Mouse (Mus musculus) midbrain, embryonic 16.5 days (tissue): ENCODE measurements around the gene Gm43518. TPM values are rescaled to one million over a fixed set of nuclear protein-coding genes. Genes with fewer than 3 reads are reported as not detected.

ENCODE experiments used
- ATAC-seq: fragments of 200-750 bp; cut with Nextera tagmentation; 2 replicates; pipeline ENCODE4 v1.8.0; 2017; ENCODE audit warnings: moderate TSS enrichment
- H3K27ac ChIP-seq: fragments of 300-500 bp; sonication (generic); 2 replicates; pipeline ENCODE4 v1.5.1; 2014; ENCODE audit warnings: mild to moderate bottlenecking, low read length, mixed read lengths
- H3K27me3 ChIP-seq: fragments of 300-500 bp; sonication (generic); 2 replicates; pipeline ENCODE4 v1.6.1; 2014; ENCODE audit warnings: low read depth, low read length, mixed read lengths; ENCODE audit not compliant: control insufficient read depth, insufficient read depth
- H3K36me3 ChIP-seq: fragments of 300-500 bp; sonication (generic); 2 replicates; pipeline ENCODE4 v1.6.1; 2014; ENCODE audit warnings: mild to moderate bottlenecking, low read length, moderate library complexity, mixed read lengths; ENCODE audit not compliant: control insufficient read depth, insufficient read depth
- H3K4me1 ChIP-seq: fragments of 300-500 bp; sonication (generic); 2 replicates; pipeline ENCODE4 v1.6.1; 2014; ENCODE audit warnings: mild to moderate bottlenecking, low read length, mixed read lengths; ENCODE audit not compliant: control insufficient read depth, insufficient read depth
- H3K4me2 ChIP-seq: fragments of 300-500 bp; sonication (generic); 2 replicates; pipeline ENCODE4 v1.6.1; 2014; ENCODE audit warnings: mild to moderate bottlenecking, low read length, mixed read lengths
- H3K4me3 ChIP-seq: fragments of 300-500 bp; sonication (generic); 2 replicates; pipeline ENCODE4 v1.5.1; 2014; ENCODE audit warnings: low read depth, mild to moderate bottlenecking, low read length, moderate library complexity, mixed read lengths
- H3K9ac ChIP-seq: fragments of 300-500 bp; sonication (generic); 2 replicates; pipeline ENCODE4 v1.6.1; 2014; ENCODE audit warnings: low read depth, low read length, mixed read lengths
- H3K9me3 ChIP-seq: fragments of 300-500 bp; sonication (generic); replicated peaks from 2 replicates; pipeline ENCODE4 v1.6.1; 2014; ENCODE audit warnings: mild to moderate bottlenecking, low read length, mixed read lengths; ENCODE audit not compliant: control insufficient read depth, poor library complexity, severe bottlenecking
- WGBS: fragments of 180-500 bp; shearing (Covaris S2); extraction: QIAGEN DNeasy Blood & Tissue Kit; methylation state at CpG from one replicate; pipeline ENCODE4 v1.1.7; 2014; 5-methylcytosine and 5-hydroxymethylcytosine counted together
- polyA plus RNA-seq: library from polyadenylated mRNA; unstranded; fragments of >200 nt; fragmentation: Nextera tagmentation; extraction: Ambion mirVana; gene quantifications from 2 replicates; pipeline ENCODE4 v1.2.1, GENCODE M21; 2015

Gene Gm43518
- polyA plus RNA-seq, 1 experiment from 2014 or later = 3.6 TPM

DNA sequence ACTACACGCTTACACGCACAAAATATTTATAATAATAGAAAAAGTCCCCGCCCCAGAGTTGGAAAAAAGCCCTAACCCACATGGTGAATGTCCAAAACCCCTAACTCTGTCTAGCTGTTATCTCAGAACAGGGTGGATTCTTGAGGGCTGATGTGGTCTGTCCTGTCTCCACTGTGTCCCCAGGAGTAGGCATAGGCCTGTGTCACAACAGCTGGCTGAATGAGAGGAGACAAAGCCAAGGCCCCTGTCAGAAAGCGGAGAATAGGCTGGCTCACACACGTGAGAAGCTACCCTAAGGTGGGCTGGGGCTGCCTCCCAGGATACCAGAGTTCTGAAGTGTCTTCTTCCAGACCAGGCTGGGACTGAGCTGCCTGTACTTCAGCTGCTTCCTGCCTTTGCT lies 50.9 kb downstream of the Gm43518 start:
- Histone ChIP-seq H3K4me3 (no peak overlapping the region), H3K9me3 (no peaks in the 10 kb centered on the region), H3K9ac (no peak overlapping the region), H3K4me2 (no peak overlapping the region), H3K4me1 (peaks cover 13% of the 10 kb centered on the region), H3K27ac (no peak overlapping the region), H3K36me3 (no peaks in the 10 kb centered on the region), H3K27me3 (no peaks in the 10 kb centered on the region)
- WGBS = 81% methylated on average over 5 of the region's 5 CpGs
- ATAC-seq = no peak

- Histone ChIP-seq H3K9me3 (no peaks in the 10 kb centered on the region), H3K4me3 (no peak overlapping the region), H3K4me2 (no peak overlapping the region), H3K27me3 (no peaks in the 10 kb centered on the region), H3K27ac (no peak overlapping the region), H3K36me3 (no peaks in the 10 kb centered on the region), H3K9ac (no peak overlapping the region), H3K4me1 (peaks cover 11% of the 10 kb centered on the region)
- 68% methylated on average over 18 of the region's 18 CpGs for WGBS
- ATAC-seq = no peak
Measured at GRCm38 (mm10) chr5:123979221-123979979, 52.2 kb downstream of the Gm43518 start.

GRCm38 (mm10) chr5:123979980-123980369 lies 52.8 kb downstream of the Gm43518 start:
- H3K27me3 ChIP-seq = no peaks in the 10 kb centered on the region
- no peaks in the 10 kb centered on the region for H3K36me3 ChIP-seq
- H3K27ac ChIP-seq = no peak overlapping the region
- peaks cover 5% of the 10 kb centered on the region for H3K4me1 ChIP-seq
- no peaks in the 10 kb centered on the region for H3K9me3 ChIP-seq
- ATAC-seq = no peak
- H3K9ac ChIP-seq = no peak overlapping the region
- 63% methylated on average over 4 of the region's 4 CpGs for WGBS
- no peak overlapping the region for H3K4me3 ChIP-seq
- H3K4me2 ChIP-seq = no peak overlapping the region

DNA sequence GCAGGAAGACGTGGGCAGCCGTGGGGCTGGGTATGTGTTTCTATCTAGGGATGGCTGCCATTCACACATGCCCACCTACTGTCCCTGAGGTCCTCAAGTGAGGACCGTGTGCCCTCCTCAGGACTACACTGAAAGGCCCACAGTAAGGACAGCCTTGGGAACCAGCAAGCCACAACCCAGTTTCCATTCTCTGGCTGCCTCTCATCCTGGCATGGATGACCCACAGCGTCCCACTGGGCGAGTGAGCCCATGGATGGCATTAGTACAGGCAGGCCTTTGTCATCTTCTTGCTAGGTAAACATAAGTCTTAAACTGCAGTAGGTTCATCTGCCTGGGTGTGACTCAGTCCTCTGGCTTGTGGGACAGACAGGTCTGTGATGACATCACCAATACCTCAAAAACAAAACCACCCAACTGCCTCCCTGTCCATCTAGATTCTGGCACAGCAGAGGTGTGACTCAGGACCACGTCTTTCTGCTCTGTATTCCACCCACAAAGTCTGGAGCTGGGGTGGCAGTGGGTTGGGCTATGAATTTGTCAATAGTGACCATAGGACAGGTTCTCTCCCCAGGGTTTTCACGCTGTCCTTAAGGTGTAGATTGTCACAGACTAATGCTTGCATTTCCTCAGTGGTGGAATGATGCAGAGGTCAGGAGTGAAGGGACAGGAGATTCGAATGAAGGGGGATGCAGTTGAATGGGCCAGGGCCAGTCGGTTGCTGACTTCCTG lies 53.5 kb downstream of the Gm43518 start:
- Histone ChIP-seq H3K36me3 (no peaks in the 10 kb centered on the region), H3K9me3 (no peaks in the 10 kb centered on the region), H3K9ac (no peak overlapping the region), H3K27me3 (no peaks in the 10 kb centered on the region), H3K4me1 (no peaks in the 10 kb centered on the region), H3K4me3 (no peak overlapping the region), H3K27ac (no peak overlapping the region), H3K4me2 (no peak overlapping the region)
- whole genome bisulfite sequencing = 88% methylated on average over 9 of the region's 9 CpGs
- ATAC-seq = no peak

DNA sequence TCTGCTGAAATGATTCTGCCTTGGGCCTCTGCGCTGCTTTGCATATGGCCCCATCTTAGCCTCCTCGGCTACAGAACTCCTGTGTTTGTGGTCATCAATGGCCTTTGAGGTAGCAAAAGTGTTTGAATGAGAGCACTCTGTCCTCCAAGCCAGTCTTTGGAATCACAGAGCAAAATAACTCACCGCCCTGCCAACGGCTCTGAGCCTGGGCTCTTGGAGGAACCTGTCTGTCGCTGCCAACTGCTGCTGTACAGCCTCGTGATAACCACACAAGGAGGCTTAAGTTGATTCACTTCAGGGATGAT lies 54.0 kb downstream of the Gm43518 start:
- Histone ChIP-seq H3K27ac (no peak overlapping the region), H3K4me1 (no peaks in the 10 kb centered on the region)

GRCm38 (mm10) chr5:123982838-123983237 lies 55.6 kb downstream of the Gm43518 start:
- no peak overlapping the region for H3K4me2 ChIP-seq
- no peak overlapping the region for H3K27ac ChIP-seq
- no peaks in the 10 kb centered on the region for H3K36me3 ChIP-seq
- WGBS = 77% methylated on average over 11 of the region's 11 CpGs
- no peaks in the 10 kb centered on the region for H3K4me1 ChIP-seq
- H3K9me3 ChIP-seq = no peaks in the 10 kb centered on the region
- H3K27me3 ChIP-seq = no peaks in the 10 kb centered on the region
- ATAC-seq = no peak
- no peak overlapping the region for H3K9ac ChIP-seq
- H3K4me3 ChIP-seq = no peak overlapping the region

More for the DNA sequence above, 54.0 kb downstream of the Gm43518 start:
- H3K4me3 ChIP-seq = no peak overlapping the region
- ATAC-seq = no peak
- H3K9ac ChIP-seq = no peak overlapping the region
- H3K9me3 ChIP-seq = no peaks in the 10 kb centered on the region
- no peaks in the 10 kb centered on the region for H3K27me3 ChIP-seq
- WGBS = 80% methylated on average over 6 of the region's 6 CpGs
- no peak overlapping the region for H3K4me2 ChIP-seq
- H3K36me3 ChIP-seq = no peaks in the 10 kb centered on the region

DNA sequence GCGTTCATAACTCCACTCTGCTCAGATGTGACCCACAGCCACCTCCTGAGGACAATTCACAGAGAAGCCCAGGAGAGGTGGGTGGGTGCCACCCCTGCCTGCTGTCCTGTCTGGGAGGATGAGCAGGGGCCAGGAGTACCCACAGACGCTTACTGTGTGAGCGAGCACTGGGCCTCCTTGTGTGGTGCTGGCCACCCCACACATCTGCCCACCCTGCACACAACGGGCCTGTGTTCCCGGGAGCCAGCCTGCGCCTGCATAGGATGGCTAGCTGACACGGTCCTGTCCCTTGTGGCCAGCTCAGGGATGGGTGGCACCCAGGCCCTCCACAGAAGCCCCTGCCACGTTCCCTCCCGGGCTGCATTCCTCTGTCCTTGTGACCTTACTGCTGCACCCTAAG lies 58.2 kb downstream of the Gm43518 start:
- H3K4me3 ChIP-seq = no peak overlapping the region
- 83% methylated on average over 9 of the region's 9 CpGs for WGBS
- H3K27ac ChIP-seq = no peak overlapping the region
- H3K9ac ChIP-seq = no peak overlapping the region
- no peaks in the 10 kb centered on the region; the same call in 1 of the 2 replicates for H3K4me1 ChIP-seq
- H3K27me3 ChIP-seq = no peaks in the 10 kb centered on the region
- H3K36me3 ChIP-seq = no peaks in the 10 kb centered on the region
- ATAC-seq = no peak
- no peaks in the 10 kb centered on the region for H3K9me3 ChIP-seq
- H3K4me2 ChIP-seq = no peak overlapping the region

DNA sequence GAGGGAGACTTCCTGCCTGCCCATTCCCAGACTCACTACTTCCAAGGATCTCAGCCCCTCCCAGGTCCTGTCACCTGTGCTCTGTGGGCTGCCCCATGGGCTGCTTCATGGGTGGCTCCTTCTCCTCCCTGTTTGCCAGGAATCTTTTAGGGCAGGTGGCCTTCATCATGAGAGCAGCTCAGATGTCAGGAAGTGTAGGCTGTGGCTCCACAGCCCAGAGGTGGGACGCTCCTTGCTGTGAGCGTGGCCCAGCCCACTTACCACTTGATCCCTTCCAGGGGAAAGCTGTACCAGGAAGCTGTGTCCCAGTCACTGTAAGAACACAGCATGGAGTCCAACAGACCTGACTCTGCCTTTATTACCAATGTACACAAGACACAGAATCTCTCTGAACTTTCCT lies 59.7 kb downstream of the Gm43518 start:
- WGBS = 89% methylated on average over 2 of the region's 2 CpGs
- Histone ChIP-seq H3K4me3 (no peak overlapping the region), H3K4me1 (no peaks in the 10 kb centered on the region; the same call in 1 of the 2 replicates), H3K9ac (no peak overlapping the region), H3K27me3 (no peaks in the 10 kb centered on the region), H3K36me3 (peaks cover under 1% of the 10 kb centered on the region; the same call in 1 of the 2 replicates), H3K9me3 (no peaks in the 10 kb centered on the region), H3K27ac (no peak overlapping the region), H3K4me2 (no peak overlapping the region)
- no peak for ATAC-seq

GRCm38 (mm10) chr5:123987511-123987910 lies 60.3 kb downstream of the Gm43518 start:
- 85% methylated on average over 4 of the region's 4 CpGs for WGBS
- no peak overlapping the region for H3K27ac ChIP-seq
- H3K4me3 ChIP-seq = no peak overlapping the region
- no peaks in the 10 kb centered on the region for H3K9me3 ChIP-seq
- no peak for ATAC-seq
- H3K4me1 ChIP-seq = no peaks in the 10 kb centered on the region; the same call in 1 of the 2 replicates
- peaks cover 2% of the 10 kb centered on the region; the same call in 1 of the 2 replicates for H3K36me3 ChIP-seq
- H3K9ac ChIP-seq = no peak overlapping the region
- no peaks in the 10 kb centered on the region for H3K27me3 ChIP-seq
- no peak overlapping the region for H3K4me2 ChIP-seq
